Mouse (Mus musculus) T-helper 17 cell (primary cell): ENCODE measurements around the gene Olfr235.
"Not testable (repeated sequence)": the region's sequence is repeated elsewhere in the genome, so short reads cannot be mapped to it uniquely, and the experiment has no call there.

Experiments
- in situ Hi-C, 2 experiments: fragments of 300-600 bp; cut with MboI, MseI; formaldehyde crosslinking; loops; 1 replicate in 1 of 2; 2 replicates in 1 of 2; pipeline ENCODE4 v1.15.1; 2025; ENCODE audit warnings: high pct_unique_total_duplicates in 2 of 2

Olfr235 gene

GRCm38 (mm10) chr19:12260732-12261131 is at the start of gene Olfr235:
Gene Olfr235, plus strand, starts transcription at chr19:12261032.
- in situ Hi-C loops, result no loop called here

- in situ Hi-C loops, result not testable (repeated sequence)
Measured at GRCm38 (mm10) chr19:12232496-12232895, 28.3 kb upstream of the Olfr235 start, which contains the start of gene Olfr1432. Gene Olfr1432, minus strand, starts transcription at chr19:12232596.

- in situ Hi-C loops, result loop anchor here in 1 of 2 experiments (10.0 kb wide), 1 partner anchor 63 kb away; no protein-coding TSS in a partner anchor
Measured at GRCm38 (mm10) chr19:12241559-12241958, 19.3 kb upstream of the Olfr235 start, which contains the start of gene Olfr262. Gene Olfr262, minus strand, starts transcription at chr19:12241659.

GRCm38 (mm10) chr19:12279554-12279953 is 18.7 kb downstream of the Olfr235 start, which contains the start of gene Olfr1434:
Gene Olfr1434, plus strand, starts transcription at chr19:12279854.
- in situ Hi-C loops, result no loop called here

- in situ Hi-C loops, result no loop called here
Measured at GRCm38 (mm10) chr19:12292979-12293378, 32.1 kb downstream of the Olfr235 start.

- in situ Hi-C loops, result not testable (repeated sequence)
Measured at GRCm38 (mm10) chr19:12299030-12299429, 38.2 kb downstream of the Olfr235 start, which contains the start of gene Olfr1436. Gene Olfr1436, minus strand, starts transcription at chr19:12299130.
